Mouse (Mus musculus) intestine, embryonic 14.5 days (tissue): ENCODE results near the gene Fam45a. TPM values are rescaled to one million over a fixed set of nuclear protein-coding genes. Genes with fewer than 3 reads are reported as not detected.
"Not testable (repeated sequence)": the region's sequence is repeated elsewhere in the genome, so short reads cannot be mapped to it uniquely, and the experiment has no call there.

Experiments
- ATAC-seq: fragments of 200-750 bp; cut with Nextera tagmentation; replicated peaks from 2 replicates; pipeline ENCODE4 v1.8.0; 2017; ENCODE audit warnings: low read depth, moderate number of reproducible peaks, moderate TSS enrichment, moderate library complexity; ENCODE audit not compliant: low FRiP score, low TSS enrichment
- DNase-seq: peaks from one replicate; pipeline ENCODE4 v3.0.0-alpha.2; 2018; ENCODE audit warnings: low spot score
- H3K27ac ChIP-seq: fragments of 300-500 bp; sonication (generic); 2 replicates; pipeline ENCODE4 v1.5.1; 2014; ENCODE audit warnings: low read depth, mild to moderate bottlenecking, control low read depth
- H3K27me3 ChIP-seq: fragments of 300-500 bp; sonication (generic); replicated peaks from 2 replicates; pipeline ENCODE4 v1.6.1; 2014; ENCODE audit warnings: low read length, control low read depth; ENCODE audit not compliant: control insufficient read depth, insufficient read depth
- H3K36me3 ChIP-seq: fragments of 300-500 bp; sonication (generic); 2 replicates; pipeline ENCODE4 v1.6.1; 2014; ENCODE audit warnings: low read length, control low read depth; ENCODE audit not compliant: control insufficient read depth, insufficient read depth
- H3K4me1 ChIP-seq: fragments of 300-500 bp; sonication (generic); replicated peaks from 2 replicates; pipeline ENCODE4 v1.6.1; 2014; ENCODE audit warnings: low read length, control low read depth, mixed read lengths; ENCODE audit not compliant: control insufficient read depth, insufficient read depth
- H3K4me2 ChIP-seq: fragments of 300-500 bp; sonication (generic); 2 replicates; pipeline ENCODE4 v1.6.1; 2014; ENCODE audit warnings: low read length
- H3K4me3 ChIP-seq: fragments of 300-500 bp; sonication (generic); 2 replicates; pipeline ENCODE4 v1.5.1; 2014; ENCODE audit warnings: low read depth, low read length, control low read depth, mixed read lengths
- H3K9ac ChIP-seq: fragments of 300-500 bp; sonication (generic); 2 replicates; pipeline ENCODE4 v1.6.1; 2014; ENCODE audit warnings: mild to moderate bottlenecking, low read length
- H3K9me3 ChIP-seq: fragments of 300-500 bp; sonication (generic); 2 replicates; pipeline ENCODE4 v1.6.1; 2016; ENCODE audit warnings: low read length, control low read depth; ENCODE audit not compliant: control insufficient read depth
- WGBS: fragments of 180-500 bp; shearing (Covaris S2); extraction: QIAGEN DNeasy Blood & Tissue Kit; methylation state at CpG from one replicate; pipeline ENCODE4 v1.1.7; 2014; 5-methylcytosine and 5-hydroxymethylcytosine counted together
- polyA plus RNA-seq: library from polyadenylated mRNA; unstranded; fragments of >200 nt; fragmentation: Nextera tagmentation; extraction: Ambion mirVana; gene quantifications from 2 replicates; pipeline ENCODE4 v1.2.1, GENCODE M21; 2014

Gene Fam45a
- polyA plus RNA-seq, 1 experiment from 2014 or later = 29.8 TPM

DNA sequence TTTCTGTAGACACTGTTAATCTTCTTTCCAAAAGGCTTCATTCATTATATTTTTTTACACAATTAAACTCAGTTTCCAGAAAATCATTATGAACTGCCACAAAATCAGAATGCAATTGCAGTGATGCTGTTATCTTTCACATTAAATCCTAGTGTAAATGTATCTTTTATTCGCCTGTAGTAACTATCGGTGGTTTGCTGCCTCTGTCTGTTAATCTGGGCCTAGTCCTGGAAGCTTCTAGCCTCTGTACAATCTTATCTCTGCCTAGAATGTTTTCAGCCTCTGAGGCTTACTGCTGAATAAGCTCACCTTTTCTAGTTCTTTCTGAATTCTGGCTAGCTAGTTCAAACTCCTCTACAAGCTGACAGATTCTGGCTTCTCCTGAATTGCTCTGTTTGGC, 1.5 kb upstream of the Fam45a start:
- Histone ChIP-seq H3K9ac (no peak overlapping the region), H3K9me3 (no peaks in the 10 kb centered on the region), H3K36me3 (peaks cover 6% of the 10 kb centered on the region), H3K27ac (no peak overlapping the region), H3K27me3 (no peaks in the 10 kb centered on the region), H3K4me2 (no peak overlapping the region), H3K4me3 (no peak overlapping the region), H3K4me1 (0 out of 2 replicates have a peak, but pooled peaks cover 6% of the 10 kb centered on the region)
- DNase-seq = no peak
- no peak for ATAC-seq
- 87% methylated on average over 2 of the region's 2 CpGs for WGBS

DNA sequence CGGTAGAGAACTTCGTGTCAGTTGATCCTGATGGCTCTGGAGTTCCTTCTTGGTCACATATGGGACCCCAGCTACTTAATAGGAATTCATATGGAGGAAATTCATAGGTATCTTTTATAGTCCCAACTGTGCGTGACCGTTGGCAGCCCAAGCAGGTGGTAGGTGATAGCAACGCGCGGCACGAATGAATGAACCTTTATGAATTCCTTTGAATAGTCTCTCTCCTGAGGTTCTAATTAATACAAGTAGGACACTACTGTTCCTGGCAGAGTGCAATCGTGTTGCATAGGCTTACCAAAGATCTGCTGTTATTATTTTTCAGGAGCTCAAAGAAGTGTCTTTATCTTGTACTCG, 628 bp downstream of the Fam45a start:
- Histone ChIP-seq H3K27ac (no peak overlapping the region), H3K4me3 (peak overlapping the region; percentile 78), H3K36me3 (peaks cover 24% of the 10 kb centered on the region), H3K9me3 (no peaks in the 10 kb centered on the region), H3K4me2 (peak overlapping the region; percentile 68), H3K9ac (peak overlapping the region; percentile 76), H3K4me1 (0 out of 2 replicates have a peak, but pooled peaks cover 6% of the 10 kb centered on the region), H3K27me3 (no peaks in the 10 kb centered on the region)
- DNase-seq (no peak), ATAC-seq (no peak)
- WGBS = 23% methylated on average over 10 of the region's 10 CpGs

DNA sequence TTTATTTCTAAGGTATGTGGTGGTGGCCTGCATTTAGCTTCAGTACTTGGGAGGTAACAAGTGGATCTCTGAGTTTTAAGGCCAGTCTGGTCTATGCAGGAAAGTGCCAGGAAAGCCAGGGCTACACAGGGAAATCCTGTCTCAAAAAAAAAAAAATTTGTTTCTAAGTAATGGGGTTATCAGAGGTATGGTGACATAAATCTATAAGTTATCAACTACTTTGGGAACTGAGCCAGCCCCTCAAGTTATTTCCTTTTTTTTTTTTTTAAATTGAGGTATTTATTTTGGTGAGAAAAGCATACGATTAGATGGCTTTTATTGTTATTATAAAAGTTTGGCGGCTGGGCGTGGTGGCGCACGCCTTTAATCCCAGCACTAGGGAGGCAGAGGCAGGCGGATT, 1.7 kb downstream of the Fam45a start:
- H3K9ac ChIP-seq = no peak overlapping the region
- no peak for ATAC-seq
- 99% methylated on average over 6 of the region's 6 CpGs for WGBS

DNA sequence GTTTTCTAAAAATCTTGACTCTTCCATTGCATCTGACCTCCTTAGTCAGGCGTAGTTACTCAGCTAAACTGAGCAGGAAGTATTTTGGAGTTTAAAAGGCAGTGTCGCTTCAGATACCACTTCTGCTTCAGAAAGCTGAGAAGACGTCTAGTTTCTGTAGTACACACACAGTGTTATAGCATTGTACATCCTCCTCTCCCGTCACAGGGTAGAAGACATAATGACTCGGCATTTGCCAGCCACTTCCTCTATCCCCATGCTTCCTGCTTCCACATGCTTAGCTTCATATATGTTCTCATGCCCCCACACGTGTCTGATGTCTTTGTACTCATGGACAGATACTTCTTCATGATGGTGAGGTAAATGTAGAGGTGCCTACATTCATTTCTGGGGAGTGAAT, 7.3 kb downstream of the Fam45a start:
- Histone ChIP-seq H3K9me3 (no peaks in the 10 kb centered on the region), H3K4me1 (no peaks in the 10 kb centered on the region), H3K27ac (no peak overlapping the region), H3K27me3 (no peaks in the 10 kb centered on the region), H3K4me3 (no peak overlapping the region), H3K9ac (no peak overlapping the region), H3K36me3 (peaks cover 85% of the 10 kb centered on the region), H3K4me2 (no peak overlapping the region)
- ATAC-seq (no peak), DNase-seq (no peak)
- 88% methylated on average over 6 of the region's 6 CpGs for WGBS

More for the DNA sequence above, 1.7 kb downstream of the Fam45a start:
- Histone ChIP-seq H3K4me1 (0 out of 2 replicates have a peak, but pooled peaks cover 6% of the 10 kb centered on the region), H3K27ac (no peak overlapping the region), H3K36me3 (peaks cover 32% of the 10 kb centered on the region), H3K9me3 (no peaks in the 10 kb centered on the region), H3K4me3 (no peak overlapping the region), H3K27me3 (no peaks in the 10 kb centered on the region), H3K4me2 (no peak overlapping the region)
- no peak for DNase-seq

DNA sequence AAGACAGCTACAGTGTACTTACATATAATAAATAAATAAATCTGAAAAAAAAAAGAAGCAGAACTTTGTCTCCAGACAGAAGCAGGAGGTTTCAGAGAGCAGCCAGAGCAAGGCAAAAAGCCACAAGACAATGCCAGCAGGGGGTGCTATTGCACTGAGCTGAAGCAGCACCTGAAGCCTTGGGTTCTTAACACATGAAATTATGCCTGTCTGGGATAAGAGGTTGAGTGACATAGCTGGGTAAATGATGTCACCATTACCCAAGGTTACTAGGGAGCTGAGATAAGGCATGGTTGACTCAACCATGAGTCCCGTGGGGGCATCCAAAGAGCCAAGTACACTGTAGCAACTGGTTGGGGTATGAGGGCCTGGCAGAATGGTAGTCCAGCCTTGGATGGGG, 26.4 kb downstream of the Fam45a start:
- no peaks in the 10 kb centered on the region for H3K27me3 ChIP-seq
- DNase-seq (peak; percentile 83), ATAC-seq (no peak)
- no peak overlapping the region for H3K4me2 ChIP-seq
- H3K36me3 ChIP-seq = peaks cover 54% of the 10 kb centered on the region
- WGBS = 84% methylated on average over 1 of the region's 1 CpGs
- no peaks in the 10 kb centered on the region for H3K4me1 ChIP-seq
- H3K9ac ChIP-seq = no peak overlapping the region
- H3K27ac ChIP-seq = no peak overlapping the region
- no peak overlapping the region for H3K4me3 ChIP-seq
- H3K9me3 ChIP-seq = no peaks in the 10 kb centered on the region

DNA sequence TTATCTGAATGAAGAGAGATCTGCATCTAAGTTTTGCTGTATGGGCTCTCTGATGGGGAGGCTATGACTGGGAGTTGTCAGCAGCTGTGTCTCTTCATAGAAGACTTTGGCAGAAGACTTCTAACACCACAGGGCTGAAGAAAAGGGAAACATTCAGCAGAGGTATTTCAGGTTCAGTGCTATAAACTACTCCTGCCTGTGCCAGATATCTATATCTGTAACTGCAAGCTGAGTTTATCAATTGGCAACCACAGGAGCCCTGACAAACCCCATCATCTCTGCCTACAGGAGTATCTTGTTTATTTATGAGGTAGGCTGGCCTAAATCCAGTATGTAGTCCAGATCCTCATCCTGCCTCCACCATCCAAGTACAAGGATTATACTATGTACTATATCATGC, 31.9 kb downstream of the Fam45a start:
- DNase-seq = no peak
- H3K27ac ChIP-seq = no peak overlapping the region
- H3K4me1 ChIP-seq = no peaks in the 10 kb centered on the region
- no peaks in the 10 kb centered on the region for H3K27me3 ChIP-seq
- no peaks in the 10 kb centered on the region for H3K9me3 ChIP-seq
- no peak for ATAC-seq
- no peak overlapping the region for H3K9ac ChIP-seq
- no peak overlapping the region for H3K4me3 ChIP-seq
- H3K36me3 ChIP-seq = 0 out of 2 replicates have a peak, but pooled peaks cover 11% of the 10 kb centered on the region
- H3K4me2 ChIP-seq = no peak overlapping the region

DNA sequence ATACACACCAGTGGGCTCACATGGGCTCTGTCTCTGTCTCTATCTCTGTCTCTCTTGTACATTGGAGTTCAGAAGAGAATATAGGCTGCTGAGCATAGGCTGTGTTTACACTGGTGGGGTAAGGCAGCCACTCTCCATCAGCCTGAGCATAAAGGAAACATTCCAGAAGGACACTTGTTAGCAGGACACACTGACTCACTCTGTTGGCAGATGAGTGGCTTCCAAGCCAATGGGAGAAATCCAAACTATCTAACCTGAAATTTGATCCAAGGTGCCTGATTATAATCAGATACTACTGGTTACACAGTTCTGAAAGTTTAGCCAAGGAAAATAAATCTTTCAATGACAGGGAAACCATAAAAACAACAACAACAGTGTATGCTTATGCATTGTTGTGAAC, 34.3 kb downstream of the Fam45a start:
- no peaks in the 10 kb centered on the region for H3K27me3 ChIP-seq
- 0 out of 2 replicates have a peak, but pooled peaks cover under 1% of the 10 kb centered on the region for H3K36me3 ChIP-seq
- H3K4me1 ChIP-seq = no peaks in the 10 kb centered on the region
- H3K27ac ChIP-seq = no peak overlapping the region
- H3K9me3 ChIP-seq = no peaks in the 10 kb centered on the region
- H3K4me3 ChIP-seq = no peak overlapping the region
- no peak overlapping the region for H3K4me2 ChIP-seq
- ATAC-seq (no peak), DNase-seq (no peak)
- no peak overlapping the region for H3K9ac ChIP-seq

DNA sequence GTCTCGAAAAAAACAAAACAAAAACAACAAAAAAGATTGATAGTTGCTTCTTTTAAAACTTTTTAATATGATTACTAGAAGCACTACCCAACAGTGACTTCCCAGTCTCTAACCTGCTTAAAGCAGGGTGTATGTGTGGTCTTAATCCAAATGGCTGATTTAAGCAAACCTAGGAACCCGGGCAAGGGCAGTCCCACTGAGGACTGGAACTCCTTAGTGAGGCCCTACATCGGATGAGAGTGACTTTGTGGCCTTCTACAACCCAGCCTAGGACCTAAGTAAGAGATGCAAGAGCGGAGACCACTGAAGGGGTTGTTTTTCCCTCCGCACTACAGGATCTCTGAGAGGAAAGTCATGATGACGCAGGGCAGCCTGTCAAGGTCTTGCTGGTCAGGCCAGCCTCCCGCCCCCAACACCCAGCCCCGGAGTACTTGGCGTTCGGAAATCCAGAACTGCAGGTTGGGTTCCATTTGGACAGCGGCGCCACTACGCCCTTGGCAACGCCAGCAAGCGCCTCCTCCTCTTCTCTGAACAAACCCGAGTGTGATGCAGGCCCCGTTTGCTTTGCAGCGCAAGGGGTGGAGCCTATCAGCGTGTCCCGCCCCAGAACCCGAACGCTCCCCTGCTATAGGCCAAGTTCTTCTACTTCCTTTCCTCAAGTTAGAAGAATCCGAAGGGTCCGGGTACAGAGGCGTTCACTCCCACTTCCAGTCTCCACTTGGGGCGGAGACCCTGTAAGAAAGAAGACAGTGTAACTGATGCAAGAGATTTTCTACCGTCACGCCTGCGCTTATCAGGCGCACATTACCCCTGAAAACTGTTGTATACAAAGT, 49.7 kb downstream of the Fam45a start, which contains the start of gene Sfxn4:
Gene Sfxn4 (minus strand): TSS at position 612 of the 833 bp plus-strand sequence.
- DNase-seq (peak; percentile 90), ATAC-seq (peak; percentile 98)
- H3K27me3 ChIP-seq = no peaks in the 10 kb centered on the region
- H3K4me1 ChIP-seq = no peaks in the 10 kb centered on the region
- peak within 1 kb of the TSS; percentile 58 for H3K4me3 ChIP-seq
- peak within 1 kb of the TSS; percentile 56 for H3K9ac ChIP-seq
- peaks cover 30% of the 10 kb centered on the region for H3K36me3 ChIP-seq
- H3K9me3 ChIP-seq = no peaks in the 10 kb centered on the region
- 4% methylated on average over 30 of the region's 30 CpGs for WGBS
- H3K4me2 ChIP-seq = peak within 1 kb of the TSS; percentile 67
- peak within 1 kb of the TSS; percentile 57 for H3K27ac ChIP-seq

DNA sequence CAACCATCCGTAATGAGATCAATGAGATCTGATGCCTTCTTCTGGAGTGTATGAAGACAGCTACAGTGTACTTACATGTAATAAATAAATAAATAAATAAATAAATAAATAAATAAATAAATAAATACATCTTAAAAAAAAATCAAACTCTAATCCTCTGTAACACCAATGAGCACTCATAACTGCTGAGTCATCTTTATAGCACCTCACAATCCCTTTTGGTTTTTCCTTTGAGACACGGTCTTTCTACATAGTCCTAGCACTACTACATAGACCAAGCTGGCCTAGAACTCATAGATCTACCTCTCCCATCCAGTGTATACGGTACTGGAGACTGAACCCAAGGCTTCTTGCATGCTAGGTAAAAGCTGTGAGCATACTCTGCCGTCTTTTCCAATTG, 54.8 kb downstream of the Fam45a start:
- H3K27me3 ChIP-seq, H3K4me1 ChIP-seq, H3K4me3 ChIP-seq, H3K27ac ChIP-seq, H3K9ac ChIP-seq, ATAC-seq, H3K9me3 ChIP-seq, DNase-seq, H3K4me2 ChIP-seq: not testable (repeated sequence)
- H3K36me3 ChIP-seq = peaks cover 66% of the 10 kb centered on the region
- WGBS = 97% methylated on average over 4 of the region's 4 CpGs
